Mouse (Mus musculus): Measurements from ENCODE around the gene H2afx. TPM values are rescaled to one million over a fixed set of nuclear protein-coding genes. Genes with fewer than 3 reads are reported as not detected.
"Not testable (repeated sequence)": the region's sequence is repeated elsewhere in the genome, so short reads cannot be mapped to it uniquely, and the experiment has no call there.

The H2afx gene
- polyA plus RNA-seq, 1 experiment from 2014 or later: 128 TPM

- Histone ChIP-seq H3K4me3 (replicated peaks; ENCODE audit: low read depth, low read length) (no peak overlapping the region), H3K9ac (replicated peaks; ENCODE audit: low read length) (no peak overlapping the region), H3K36me3 (ENCODE audit: control insufficient read depth, insufficient read depth, low read length) (peaks cover 98% of the 10 kb centered on the region), H3K27ac (replicated peaks; ENCODE audit: low read depth, low read length) (no peak overlapping the region), H3K4me2 (ENCODE audit: low read length) (no peak overlapping the region), H3K4me1 (ENCODE audit: control insufficient read depth, insufficient read depth, low read length) (no peaks in the 10 kb centered on the region), H3K27me3 (ENCODE audit: control insufficient read depth, insufficient read depth, low read length) (no peaks in the 10 kb centered on the region), H3K9me3 (ENCODE audit: control insufficient read depth, low read length) (no peaks in the 10 kb centered on the region)
- ATAC-seq (ENCODE audit: low FRiP score, low TSS enrichment) (no peak), DNase-seq (no peak)
- over 99% methylated on average over 4 of the region's 4 CpGs for WGBS
Observed at GRCm38 (mm10) chr9:44351396-44351795, 16.9 kb downstream of the H2afx start.

GRCm38 (mm10) chr9:44352337-44352736 lies 17.8 kb downstream of the H2afx start:
- no peaks in the 10 kb centered on the region for H3K4me1 ChIP-seq (ENCODE audit: control insufficient read depth, insufficient read depth, low read length)
- H3K36me3 ChIP-seq (ENCODE audit: control insufficient read depth, insufficient read depth, low read length): peaks cover 97% of the 10 kb centered on the region
- H3K4me2 ChIP-seq (ENCODE audit: low read length): no peak overlapping the region
- 94% methylated on average over 10 of the region's 10 CpGs for WGBS
- H3K9me3 ChIP-seq (ENCODE audit: control insufficient read depth, low read length): no peaks in the 10 kb centered on the region
- H3K27ac ChIP-seq (replicated peaks; ENCODE audit: low read depth, low read length): no peak overlapping the region
- DNase-seq (no peak), ATAC-seq (ENCODE audit: low FRiP score, low TSS enrichment) (no peak)
- H3K4me3 ChIP-seq (replicated peaks; ENCODE audit: low read depth, low read length): no peak overlapping the region
- no peaks in the 10 kb centered on the region for H3K27me3 ChIP-seq (ENCODE audit: control insufficient read depth, insufficient read depth, low read length)
- no peak overlapping the region for H3K9ac ChIP-seq (replicated peaks; ENCODE audit: low read length)

- Histone ChIP-seq H3K4me3 (replicated peaks; ENCODE audit: low read depth, low read length) (no peak overlapping the region), H3K27ac (replicated peaks; ENCODE audit: low read depth, low read length) (no peak overlapping the region), H3K36me3 (ENCODE audit: control insufficient read depth, insufficient read depth, low read length) (peaks cover 94% of the 10 kb centered on the region), H3K4me2 (ENCODE audit: low read length) (no peak overlapping the region), H3K4me1 (ENCODE audit: control insufficient read depth, insufficient read depth, low read length) (no peaks in the 10 kb centered on the region), H3K9ac (replicated peaks; ENCODE audit: low read length) (no peak overlapping the region), H3K9me3 (ENCODE audit: control insufficient read depth, low read length) (no peaks in the 10 kb centered on the region), H3K27me3 (ENCODE audit: control insufficient read depth, insufficient read depth, low read length) (no peaks in the 10 kb centered on the region)
- WGBS: 96% methylated on average over 6 of the region's 6 CpGs
- no peak for ATAC-seq (ENCODE audit: low FRiP score, low TSS enrichment)
- DNase-seq: no peak
Observed at GRCm38 (mm10) chr9:44353142-44353541, 18.6 kb downstream of the H2afx start.

- peaks cover 69% of the 10 kb centered on the region for H3K36me3 ChIP-seq (ENCODE audit: control insufficient read depth, insufficient read depth, low read length)
- 79% methylated on average over 4 of the region's 4 CpGs for WGBS
- H3K4me1 ChIP-seq (ENCODE audit: control insufficient read depth, insufficient read depth, low read length): peaks cover 7% of the 10 kb centered on the region
- H3K9me3 ChIP-seq (ENCODE audit: control insufficient read depth, low read length): no peaks in the 10 kb centered on the region
- H3K9ac ChIP-seq (replicated peaks; ENCODE audit: low read length): no peak overlapping the region
- no peak overlapping the region for H3K4me3 ChIP-seq (replicated peaks; ENCODE audit: low read depth, low read length)
- H3K27ac ChIP-seq (replicated peaks; ENCODE audit: low read depth, low read length): no peak overlapping the region
- no peak overlapping the region for H3K4me2 ChIP-seq (ENCODE audit: low read length)
- DNase-seq (peak; percentile 73), ATAC-seq (ENCODE audit: low FRiP score, low TSS enrichment) (no peak)
- H3K27me3 ChIP-seq (ENCODE audit: control insufficient read depth, insufficient read depth, low read length): no peaks in the 10 kb centered on the region
Observed at GRCm38 (mm10) chr9:44357207-44357606, 22.7 kb downstream of the H2afx start.

- peak within 1 kb of the TSS; percentile 87 for H3K4me2 ChIP-seq (ENCODE audit: low read length)
- peak; percentile 98 for DNase-seq
- ATAC-seq (ENCODE audit: low FRiP score, low TSS enrichment): peak; percentile 91
- H3K9ac ChIP-seq (replicated peaks; ENCODE audit: low read length): peak within 1 kb of the TSS; percentile 79
- peaks cover 27% of the 10 kb centered on the region for H3K36me3 ChIP-seq (ENCODE audit: control insufficient read depth, insufficient read depth, low read length)
- no peaks in the 10 kb centered on the region for H3K27me3 ChIP-seq (ENCODE audit: control insufficient read depth, insufficient read depth, low read length)
- peak within 1 kb of the TSS; percentile 58 for H3K27ac ChIP-seq (replicated peaks; ENCODE audit: low read depth, low read length)
- H3K4me1 ChIP-seq (ENCODE audit: control insufficient read depth, insufficient read depth, low read length): peaks cover 7% of the 10 kb centered on the region
- H3K9me3 ChIP-seq (ENCODE audit: control insufficient read depth, low read length): no peaks in the 10 kb centered on the region
- H3K4me3 ChIP-seq (replicated peaks; ENCODE audit: low read depth, low read length): peak within 1 kb of the TSS; percentile 90
- WGBS: under 1% methylated on average over 44 of the region's 44 CpGs
Observed at GRCm38 (mm10) chr9:44361190-44361917, 26.9 kb downstream of the H2afx start, which contains the start of gene Vps11. Gene Vps11 (minus strand): TSS chr9:44361670.

- Histone ChIP-seq H3K4me2 (ENCODE audit: low read length) (peak overlapping the region; percentile 87), H3K27ac (replicated peaks; ENCODE audit: low read depth, low read length) (peak overlapping the region; percentile 58), H3K4me3 (replicated peaks; ENCODE audit: low read depth, low read length) (peak overlapping the region; percentile 90), H3K36me3 (ENCODE audit: control insufficient read depth, insufficient read depth, low read length) (peaks cover 21% of the 10 kb centered on the region)
- peak; percentile 53; the same call in 1 of the 2 replicates for ATAC-seq (ENCODE audit: low FRiP score, low TSS enrichment)
- H3K9me3 ChIP-seq (ENCODE audit: control insufficient read depth, low read length); DNase-seq; H3K9ac ChIP-seq (replicated peaks; ENCODE audit: low read length); H3K4me1 ChIP-seq (ENCODE audit: control insufficient read depth, insufficient read depth, low read length); H3K27me3 ChIP-seq (ENCODE audit: control insufficient read depth, insufficient read depth, low read length): not testable (repeated sequence)
- 41% methylated on average over 4 of the region's 4 CpGs for WGBS
Observed at GRCm38 (mm10) chr9:44361931-44362330, 27.4 kb downstream of the H2afx start.

- H3K4me3 ChIP-seq (replicated peaks; ENCODE audit: low read depth, low read length): no peak overlapping the region
- DNase-seq: no peak
- ATAC-seq (ENCODE audit: low FRiP score, low TSS enrichment): no peak
- H3K27ac ChIP-seq (replicated peaks; ENCODE audit: low read depth, low read length): no peak overlapping the region
- no peak overlapping the region for H3K4me2 ChIP-seq (ENCODE audit: low read length)
- no peaks in the 10 kb centered on the region for H3K9me3 ChIP-seq (ENCODE audit: control insufficient read depth, low read length)
- H3K9ac ChIP-seq (replicated peaks; ENCODE audit: low read length): no peak overlapping the region
- H3K36me3 ChIP-seq (ENCODE audit: control insufficient read depth, insufficient read depth, low read length): peaks cover 3% of the 10 kb centered on the region
- H3K27me3 ChIP-seq (ENCODE audit: control insufficient read depth, insufficient read depth, low read length): no peaks in the 10 kb centered on the region
- WGBS: 66% methylated on average over 3 of the region's 3 CpGs
- peaks cover 7% of the 10 kb centered on the region for H3K4me1 ChIP-seq (ENCODE audit: control insufficient read depth, insufficient read depth, low read length)
Observed at GRCm38 (mm10) chr9:44364480-44364879, 30.0 kb downstream of the H2afx start.

GRCm38 (mm10) chr9:44373386-44373785 lies 38.9 kb downstream of the H2afx start:
- Histone ChIP-seq H3K9ac (replicated peaks; ENCODE audit: low read length) (no peak overlapping the region), H3K4me2 (ENCODE audit: low read length) (no peak overlapping the region), H3K4me1 (ENCODE audit: control insufficient read depth, insufficient read depth, low read length) (peaks cover 8% of the 10 kb centered on the region; the same call in 1 of the 2 replicates), H3K4me3 (replicated peaks; ENCODE audit: low read depth, low read length) (no peak overlapping the region), H3K27ac (replicated peaks; ENCODE audit: low read depth, low read length) (no peak overlapping the region), H3K9me3 (ENCODE audit: control insufficient read depth, low read length) (no peaks in the 10 kb centered on the region), H3K27me3 (ENCODE audit: control insufficient read depth, insufficient read depth, low read length) (no peaks in the 10 kb centered on the region), H3K36me3 (ENCODE audit: control insufficient read depth, insufficient read depth, low read length) (no peaks in the 10 kb centered on the region)
- no peak for ATAC-seq (ENCODE audit: low FRiP score, low TSS enrichment)
- no peak for DNase-seq

GRCm38 (mm10) chr9:44376141-44376540 lies 41.6 kb downstream of the H2afx start:
- Histone ChIP-seq H3K9me3 (ENCODE audit: control insufficient read depth, low read length) (no peaks in the 10 kb centered on the region), H3K27me3 (ENCODE audit: control insufficient read depth, insufficient read depth, low read length) (no peaks in the 10 kb centered on the region), H3K27ac (replicated peaks; ENCODE audit: low read depth, low read length) (no peak overlapping the region), H3K4me3 (replicated peaks; ENCODE audit: low read depth, low read length) (no peak overlapping the region), H3K4me2 (ENCODE audit: low read length) (no peak overlapping the region), H3K9ac (replicated peaks; ENCODE audit: low read length) (no peak overlapping the region), H3K36me3 (ENCODE audit: control insufficient read depth, insufficient read depth, low read length) (peaks cover 5% of the 10 kb centered on the region; the same call in 1 of the 2 replicates), H3K4me1 (ENCODE audit: control insufficient read depth, insufficient read depth, low read length) (peaks cover 21% of the 10 kb centered on the region)
- ATAC-seq (ENCODE audit: low FRiP score, low TSS enrichment) (no peak), DNase-seq (no peak)
- 93% methylated on average over 6 of the region's 6 CpGs for WGBS

All from midbrain, embryonic 14.5 days (tissue).